In genomic region chr1:167929729-167930341, GRCm38 (mm10) we compare ENCODE assay signal across 8 mouse cellular contexts.
A peak's percentile ranks its signal among the peaks of the same experiment; 100 is the strongest.
DNase-seq lines count a peak whose midpoint lies in the region; ATAC-seq and TF ChIP-seq lines count a peak whose summit lies in the region.

No protein-coding gene starts in this region.

- H3K4me1 ChIP-seq in forebrain, embryonic 14.5 days (ENCODE audit: control insufficient read depth, insufficient read depth, low read length) = peaks cover 5% of the 10 kb centered on the region
- H3K4me1 ChIP-seq in intestine, embryonic 16.5 days (ENCODE audit: control insufficient read depth, insufficient read depth, low read length) = no peaks in the 10 kb centered on the region
- 0 out of 2 replicates have a peak, but pooled peaks cover 4% of the 10 kb centered on the region for H3K4me1 ChIP-seq in lung, embryonic 15.5 days
- H3K4me1 ChIP-seq in stomach, embryonic 14.5 days (ENCODE audit: control insufficient read depth, insufficient read depth, low read length) = no peaks in the 10 kb centered on the region

- peaks cover 25% of the 10 kb centered on the region for H3K27me3 ChIP-seq in Patski
- H3K27me3 ChIP-seq in forebrain, embryonic 14.5 days (replicated peaks; ENCODE audit: control insufficient read depth, insufficient read depth, low read length) = no peaks in the 10 kb centered on the region
- no peaks in the 10 kb centered on the region for H3K27me3 ChIP-seq in intestine, embryonic 16.5 days (replicated peaks; ENCODE audit: control insufficient read depth, insufficient read depth, low read length)
- peaks cover 24% of the 10 kb centered on the region; the same call in 1 of the 2 replicates for H3K27me3 ChIP-seq in lung, embryonic 15.5 days
- H3K27me3 ChIP-seq in stomach, embryonic 14.5 days (ENCODE audit: control insufficient read depth, insufficient read depth, low read length) = no peaks in the 10 kb centered on the region

- POLR2A ChIA-PET in Patski (lab: Charles Lee) = interaction anchor here (0.5 kb wide), 1 partner anchor 44 kb away, joined by 3 read pairs; no protein-coding TSS in a partner anchor

- peak overlapping the region; percentile 47 for H3K9ac ChIP-seq in forebrain, embryonic 14.5 days (ENCODE audit: low read length)
- H3K9ac ChIP-seq in intestine, embryonic 16.5 days (ENCODE audit: low read depth, low read length) = peak overlapping the region; percentile 56
- peak overlapping the region; percentile 7; the same call in 1 of the 2 replicates for H3K9ac ChIP-seq in lung, embryonic 15.5 days
- H3K9ac ChIP-seq in stomach, embryonic 14.5 days (replicated peaks; ENCODE audit: low read depth, low read length) = no peak overlapping the region

- H3K36me3 ChIP-seq in forebrain, embryonic 14.5 days (ENCODE audit: control insufficient read depth, insufficient read depth, low read length) = no peaks in the 10 kb centered on the region
- H3K36me3 ChIP-seq in intestine, embryonic 16.5 days (ENCODE audit: control insufficient read depth, insufficient read depth, low read length) = no peaks in the 10 kb centered on the region
- H3K36me3 ChIP-seq in lung, embryonic 15.5 days = no peaks in the 10 kb centered on the region
- no peaks in the 10 kb centered on the region for H3K36me3 ChIP-seq in stomach, embryonic 14.5 days (ENCODE audit: control insufficient read depth, insufficient read depth, low read length)

- in situ Hi-C loops in Patski (cut with MboI; ENCODE audit: low pct_unique_long_range_greater_than_20kb) = loop anchor here (25.0 kb wide), 1 partner anchor 507 kb away; the partner anchor contains the start of gene Pbx1

- under 1% methylated on average over 28 of the region's 28 CpGs for WGBS in forebrain, embryonic 14.5 days
- 1% methylated on average over 28 of the region's 28 CpGs for WGBS in intestine, embryonic 16.5 days
- WGBS in lung, embryonic 15.5 days = 1% methylated on average over 28 of the region's 28 CpGs
- under 1% methylated on average over 28 of the region's 28 CpGs for WGBS in stomach, embryonic 14.5 days

- H3K4me3 ChIP-seq in forebrain, embryonic 14.5 days (ENCODE audit: low read depth, low read length) = peak overlapping the region; percentile 25
- H3K4me3 ChIP-seq in intestine, embryonic 16.5 days (ENCODE audit: low read length) = peak overlapping the region; percentile 46
- peak overlapping the region; percentile 35 for H3K4me3 ChIP-seq in lung, embryonic 15.5 days
- peak overlapping the region; percentile 32 for H3K4me3 ChIP-seq in stomach, embryonic 14.5 days (ENCODE audit: low read depth, low read length)

- CTCF ChIA-PET in Patski (lab: Charles Lee) = interaction anchor here (1.0 to 1.3 kb wide), 2 partner anchors 10 to 14 kb away, joined by 3 to 7 read pairs; no protein-coding TSS in a partner anchor

- H3K27ac ChIP-seq in forebrain, embryonic 14.5 days (ENCODE audit: low read depth, low read length) = no peak overlapping the region
- no peak overlapping the region for H3K27ac ChIP-seq in intestine, embryonic 16.5 days (ENCODE audit: low read length)
- H3K27ac ChIP-seq in lung, embryonic 15.5 days = no peak overlapping the region
- H3K27ac ChIP-seq in stomach, embryonic 14.5 days (ENCODE audit: low read length) = no peak overlapping the region

- intact Hi-C loops in gastrocnemius, postnatal 36 days (cut with DNase I) = no loop called here

- peak; percentile 4 for TF ChIP-seq CTCF in Patski (IDR thresholded peaks at IDR 0.05)

- peak overlapping the region; percentile 64 for H3K4me2 ChIP-seq in forebrain, embryonic 14.5 days (ENCODE audit: low read length)
- peak overlapping the region; percentile 96 for H3K4me2 ChIP-seq in intestine, embryonic 16.5 days (ENCODE audit: low read depth, low read length)
- peak overlapping the region; percentile 78 for H3K4me2 ChIP-seq in lung, embryonic 15.5 days
- H3K4me2 ChIP-seq in stomach, embryonic 14.5 days (replicated peaks; ENCODE audit: low read depth, low read length) = peak overlapping the region; percentile 83

- no peaks in the 10 kb centered on the region for H3K9me3 ChIP-seq in forebrain, embryonic 14.5 days (replicated peaks; ENCODE audit: control insufficient read depth, low read length)
- H3K9me3 ChIP-seq in intestine, embryonic 16.5 days (ENCODE audit: control insufficient read depth, low read length) = no peaks in the 10 kb centered on the region
- no peaks in the 10 kb centered on the region for H3K9me3 ChIP-seq in lung, embryonic 15.5 days
- no peaks in the 10 kb centered on the region for H3K9me3 ChIP-seq in stomach, embryonic 14.5 days (ENCODE audit: control insufficient read depth, low read depth, low read length)

- peak; percentile 7 for DNase-seq in 3134 (ENCODE audit: extremely low read depth, insufficient read length, low spot score)
- no peak for DNase-seq in Patski (ENCODE audit: low read depth, low spot score)
- peak; percentile 74 for DNase-seq in forebrain, embryonic 14.5 days (ENCODE audit: low spot score)
- DNase-seq in cerebellum, adult 11 months = no peak
- no peak for DNase-seq in gastrocnemius, postnatal 36 days

- peak; percentile 52 for ATAC-seq in Patski
- peak; percentile 73; the same call in 1 of the 2 replicates for ATAC-seq in forebrain, embryonic 14.5 days
- peak; percentile 88 for ATAC-seq in intestine, embryonic 16.5 days
- ATAC-seq in lung, embryonic 15.5 days (ENCODE audit: borderline replicate concordance, extremely low read depth, low FRiP score, low TSS enrichment) = peak; percentile 46; the same call in 1 of the 2 replicates
- peak; percentile 74; the same call in 1 of the 2 replicates for ATAC-seq in stomach, embryonic 14.5 days (ENCODE audit: insufficient number of reproducible peaks, insufficient read depth, low FRiP score, low read depth)

Comparison
In these comparisons a context has a peak if more than half of its experiments do, and no peak if none do; other contexts are left out.
1. DNase-seq: peak in 3134 (single experiment) and forebrain, embryonic 14.5 days (single experiment); none in Patski (single experiment), cerebellum, adult 11 months (single experiment) and gastrocnemius, postnatal 36 days (0 of 2).
2. Peak in every context shown above with its lines, with median percentiles within 50 percentile points of each other: ATAC-seq, H3K4me2 ChIP-seq and H3K4me3 ChIP-seq.